Mouse (Mus musculus) spleen, adult 2 months (tissue): ENCODE results near the gene Ephb6. TPM values are rescaled to one million over a fixed set of nuclear protein-coding genes. Genes with fewer than 3 reads are reported as not detected.

Experiments used
- DNase-seq, 2 experiments: peaks; one replicate each; pipeline versions ENCODE4 v3.0.0 to v3.0.0-alpha.2; 2012 to 2021; ENCODE audit warnings: low spot score in 2 of 2, low read depth in 1 of 2
- H3K27ac ChIP-seq: fragments of 200-500 bp; 2 replicates; pipeline ENCODE4 v1.5.1; 2012; ENCODE audit warnings: low read length, inconsistent platforms; ENCODE audit not compliant: insufficient read depth
- H3K27me3 ChIP-seq: fragments of 200-500 bp; 2 replicates; pipeline ENCODE4 v1.6.1; 2012; ENCODE audit warnings: mild to moderate bottlenecking, moderate library complexity, low read length, inconsistent platforms; ENCODE audit not compliant: control insufficient read depth, insufficient read depth
- H3K36me3 ChIP-seq: fragments of 200-500 bp; 2 replicates; pipeline ENCODE4 v1.6.1; 2012; ENCODE audit warnings: mild to moderate bottlenecking, low read length, inconsistent platforms; ENCODE audit not compliant: control insufficient read depth, insufficient read depth
- H3K4me1 ChIP-seq: fragments of 200-500 bp; 2 replicates; pipeline ENCODE4 v1.6.1; 2011; ENCODE audit warnings: inconsistent platforms; ENCODE audit not compliant: control insufficient read depth, insufficient read depth, insufficient read length
- H3K4me3 ChIP-seq: fragments of 200-500 bp; 2 replicates; pipeline ENCODE4 v1.5.1; 2011; ENCODE audit warnings: mild to moderate bottlenecking, inconsistent platforms; ENCODE audit not compliant: insufficient read depth, insufficient read length; ENCODE audit errors: extremely low read depth
- CTCF ChIP-seq: fragments of 200-500 bp; IDR thresholded peaks from 2 replicates; pipeline ENCODE4 v1.5.1; 2011; ENCODE audit warnings: mild to moderate bottlenecking, inconsistent platforms; ENCODE audit not compliant: insufficient read depth, insufficient read length, insufficient replicate concordance; ENCODE audit errors: extremely low read depth
- POLR2A ChIP-seq: fragments of 200-500 bp; IDR thresholded peaks from 2 replicates; pipeline ENCODE4 v1.6.1; 2011; ENCODE audit warnings: low read depth, low read length, inconsistent platforms
- WGBS: fragments of 180-500 bp; shearing (Covaris S2); methylation state at CpG from one replicate; pipeline ENCODE4 v1.1.7; 2018; 5-methylcytosine and 5-hydroxymethylcytosine counted together
- polyA plus RNA-seq: library from polyadenylated mRNA; depleted of rRNA; stranded (reverse); fragments of >200 nt; gene quantifications from 2 replicates; pipeline ENCODE4 v1.2.3, GENCODE M21; 2012

Gene Ephb6
- polyA plus RNA-seq, 1 experiment = 7.5 TPM

DNA sequence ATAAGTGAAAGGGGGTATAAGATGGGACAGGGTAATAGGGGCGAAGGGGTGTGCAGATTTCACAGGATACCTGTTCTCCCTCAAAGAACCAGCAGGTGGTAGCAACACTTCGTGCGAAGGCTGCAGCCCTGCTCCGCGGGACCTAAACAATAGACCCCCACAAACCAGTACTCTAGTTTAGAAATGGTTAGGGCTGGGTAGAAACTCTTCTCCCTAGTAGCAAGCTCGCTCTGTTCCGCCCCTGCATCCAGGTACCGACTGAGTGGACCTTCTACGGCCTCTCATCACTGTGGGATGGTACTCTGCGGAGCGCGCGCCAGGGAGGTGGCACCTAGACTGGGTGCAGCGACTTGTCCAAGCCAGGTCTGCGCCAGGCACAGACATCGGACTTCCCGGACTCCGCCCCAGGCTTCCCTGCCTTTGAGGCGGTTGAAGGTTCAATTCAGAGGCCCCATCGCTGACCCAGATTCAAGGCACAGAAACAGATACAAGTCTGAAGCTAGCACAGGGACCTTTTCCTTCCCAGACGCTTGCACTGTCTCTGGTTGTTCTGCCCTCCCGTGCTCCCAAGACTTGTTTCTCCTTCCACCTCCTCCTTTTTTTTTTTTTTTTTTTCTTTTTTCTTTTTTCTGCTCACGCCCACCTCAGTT, 756 bp upstream of the Ephb6 start:
- H3K27ac ChIP-seq = peak overlapping the region; percentile 3
- no peaks in the 10 kb centered on the region for H3K36me3 ChIP-seq
- TF ChIP-seq CTCF (peak; percentile 40; the same call in 1 of the 2 replicates), POLR2A (no peak)
- peak; percentile 19 to 30 for DNase-seq
- no peaks in the 10 kb centered on the region for H3K4me1 ChIP-seq
- under 1% methylated on average over 23 of the region's 23 CpGs for WGBS
- H3K4me3 ChIP-seq = peak overlapping the region; percentile 61
- no peaks in the 10 kb centered on the region; the same call in 1 of the 2 replicates for H3K27me3 ChIP-seq

- peak overlapping the region; percentile 61 for H3K4me3 ChIP-seq
- WGBS = 8% methylated on average over 7 of the region's 7 CpGs
Measured at GRCm38 (mm10) chr6:41605794-41606104, 467 bp downstream of the Ephb6 start.

DNA sequence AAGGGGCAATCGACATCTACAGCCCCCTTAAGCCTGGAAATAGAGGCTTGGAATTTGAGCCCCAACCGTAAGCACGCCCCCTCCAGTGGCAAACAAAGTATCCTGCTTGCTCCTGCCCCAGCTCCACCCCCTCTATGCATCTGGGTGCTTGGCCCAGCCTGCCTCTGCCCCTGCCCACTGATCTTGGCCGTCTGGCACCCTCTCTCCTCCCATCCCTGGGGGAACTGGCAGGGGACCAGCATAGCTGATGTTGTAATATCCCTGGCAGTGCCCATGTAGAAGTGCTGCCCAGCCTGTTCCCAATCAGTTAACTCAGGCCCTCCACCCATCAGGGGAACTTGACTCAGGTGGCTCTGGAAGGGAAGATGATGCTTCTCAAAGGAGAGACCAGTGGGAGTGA, 932 bp downstream of the Ephb6 start:
- Histone ChIP-seq H3K36me3 (no peaks in the 10 kb centered on the region), H3K4me3 (no peak overlapping the region; the same call in 1 of the 2 replicates), H3K27me3 (no peaks in the 10 kb centered on the region; the same call in 1 of the 2 replicates), H3K4me1 (no peaks in the 10 kb centered on the region), H3K27ac (no peak overlapping the region)
- WGBS = 34% methylated on average over 4 of the region's 4 CpGs
- no peak for TF ChIP-seq CTCF
- TF ChIP-seq POLR2A = no peak
- no peak for DNase-seq

More at GRCm38 (mm10) chr6:41605794-41606104, 467 bp downstream of the Ephb6 start:
- no peak overlapping the region for H3K27ac ChIP-seq
- no peaks in the 10 kb centered on the region; the same call in 1 of the 2 replicates for H3K27me3 ChIP-seq
- TF ChIP-seq CTCF (no peak), POLR2A (no peak)
- no peak for DNase-seq
- H3K4me1 ChIP-seq = no peaks in the 10 kb centered on the region
- H3K36me3 ChIP-seq = no peaks in the 10 kb centered on the region

DNA sequence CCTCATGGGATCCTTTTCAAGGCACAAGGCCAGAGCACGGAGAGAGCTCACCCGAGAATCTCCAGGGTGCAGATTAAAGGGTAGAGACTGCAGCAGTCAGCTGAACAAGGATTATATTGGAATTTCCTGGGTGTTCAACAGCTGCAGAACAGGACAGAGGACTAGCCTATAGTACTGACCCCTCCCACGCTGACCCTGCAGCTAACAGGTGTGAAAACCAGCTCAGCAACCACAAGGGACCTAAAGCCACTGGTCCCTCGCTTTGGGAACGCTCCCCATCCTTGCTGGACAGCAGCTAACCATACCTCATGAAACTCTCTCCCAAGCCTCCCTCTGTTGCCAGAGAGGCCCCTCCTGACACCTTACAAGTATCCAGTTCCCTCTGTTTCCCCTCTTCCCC, 2.4 kb downstream of the Ephb6 start:
- no peak for DNase-seq
- H3K27me3 ChIP-seq = no peaks in the 10 kb centered on the region; the same call in 1 of the 2 replicates
- no peaks in the 10 kb centered on the region for H3K4me1 ChIP-seq
- no peak overlapping the region for H3K27ac ChIP-seq
- H3K36me3 ChIP-seq = no peaks in the 10 kb centered on the region
- TF ChIP-seq POLR2A = no peak
- TF ChIP-seq CTCF = no peak
- H3K4me3 ChIP-seq = no peak overlapping the region
- WGBS = 90% methylated on average over 5 of the region's 5 CpGs

GRCm38 (mm10) chr6:41620173-41620798, 15.0 kb downstream of the Ephb6 start:
- no peaks in the 10 kb centered on the region for H3K4me1 ChIP-seq
- TF ChIP-seq CTCF = no peak
- TF ChIP-seq POLR2A = no peak
- no peaks in the 10 kb centered on the region for H3K36me3 ChIP-seq
- no peak overlapping the region for H3K4me3 ChIP-seq
- DNase-seq = no peak
- H3K27ac ChIP-seq = no peak overlapping the region
- WGBS = 93% methylated on average over 9 of the region's 9 CpGs
- H3K27me3 ChIP-seq = no peaks in the 10 kb centered on the region

DNA sequence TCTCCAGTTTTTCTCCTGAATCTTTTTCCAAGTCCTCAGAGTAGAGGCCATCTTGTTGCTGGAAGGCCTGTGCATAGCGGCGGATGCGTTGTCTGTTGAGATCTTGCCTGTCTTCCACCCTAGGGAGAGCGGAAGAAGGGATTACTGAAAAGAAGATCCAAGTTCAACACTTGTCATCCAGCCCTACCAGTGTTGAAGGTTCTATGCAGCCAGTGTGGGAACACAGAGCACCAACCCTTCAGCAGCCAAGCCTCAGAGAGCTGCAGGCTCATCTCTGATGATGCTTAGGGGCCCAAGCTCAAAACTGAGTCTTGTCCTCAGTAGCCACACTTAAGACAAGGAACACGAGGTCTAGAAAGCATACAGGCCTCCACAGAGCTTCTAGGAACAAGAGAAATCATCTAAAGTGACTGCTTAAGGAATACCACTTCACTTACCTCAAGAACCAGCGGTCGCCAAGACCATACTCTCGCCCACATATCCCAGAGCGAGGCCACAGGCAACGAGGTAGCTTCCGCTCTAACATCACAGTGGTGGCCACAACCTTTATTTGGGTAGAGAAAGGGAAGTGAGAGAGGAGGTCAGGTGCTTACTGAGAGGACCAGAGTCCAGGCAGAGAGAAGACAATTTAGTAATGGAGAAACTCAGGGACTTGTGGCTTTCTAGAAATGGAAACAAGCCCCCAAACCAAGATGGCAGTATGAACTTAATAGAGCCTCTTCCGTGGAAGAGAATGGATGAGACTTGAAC, 16.1 kb downstream of the Ephb6 start:
- Histone ChIP-seq H3K4me1 (no peaks in the 10 kb centered on the region), H3K27me3 (no peaks in the 10 kb centered on the region), H3K36me3 (no peaks in the 10 kb centered on the region), H3K27ac (no peak overlapping the region), H3K4me3 (no peak overlapping the region)
- DNase-seq = no peak
- WGBS = 53% methylated on average over 12 of the region's 12 CpGs
- TF ChIP-seq CTCF (no peak), POLR2A (no peak)

GRCm38 (mm10) chr6:41622661-41623060, 17.4 kb downstream of the Ephb6 start:
- DNase-seq = no peak
- Histone ChIP-seq H3K27me3 (no peaks in the 10 kb centered on the region), H3K4me1 (no peaks in the 10 kb centered on the region), H3K27ac (no peak overlapping the region), H3K4me3 (no peak overlapping the region), H3K36me3 (no peaks in the 10 kb centered on the region)
- 80% methylated on average over 9 of the region's 9 CpGs for WGBS
- no peak for TF ChIP-seq POLR2A
- peak; percentile 20; the same call in 1 of the 2 replicates for TF ChIP-seq CTCF
